Comparison of ENCODE assay signal across 8 mouse cellular contexts in the genomic region with DNA sequence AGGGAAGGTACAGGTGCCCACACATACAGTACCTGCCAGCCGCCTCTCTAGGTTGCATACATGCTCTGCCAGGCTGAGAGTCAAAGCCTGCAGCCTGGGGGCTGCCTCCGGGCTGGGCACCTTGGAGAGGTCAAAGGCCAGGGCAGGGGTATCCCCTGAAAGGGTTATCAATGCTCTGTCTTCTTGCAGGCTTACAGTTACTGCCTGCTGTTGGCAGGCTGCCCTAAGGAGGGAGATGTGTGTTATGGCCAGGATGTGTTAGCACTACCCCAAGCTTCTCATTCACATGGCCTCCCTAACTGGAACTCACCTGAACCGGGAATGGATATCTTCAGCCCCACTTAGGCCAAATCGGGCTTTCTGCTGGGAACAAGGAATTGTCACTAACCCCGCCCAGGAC. TPM values are rescaled to one million over a fixed set of nuclear protein-coding genes. Genes with fewer than 3 reads are reported as not detected.
DNase-seq lines count a peak whose midpoint lies in the region; ATAC-seq lines count a peak whose summit lies in the region.

No protein-coding gene starts in this region.

- peak overlapping the region; percentile 56 for H3K9ac ChIP-seq in kidney, embryonic 14.5 days (ENCODE audit: low read depth, low read length)
- H3K9ac ChIP-seq in midbrain, embryonic 15.5 days, result peak overlapping the region; percentile 83

- H3K9me3 ChIP-seq in forebrain, embryonic 10.5 days, result no peaks in the 10 kb centered on the region
- no peaks in the 10 kb centered on the region for H3K9me3 ChIP-seq in kidney, embryonic 14.5 days (ENCODE audit: control insufficient read depth, low read length)
- H3K9me3 ChIP-seq in midbrain, embryonic 15.5 days, result no peaks in the 10 kb centered on the region

- H3K27ac ChIP-seq in forebrain, embryonic 10.5 days, result peak overlapping the region; percentile 91
- no peak overlapping the region; the same call in 1 of the 2 replicates for H3K27ac ChIP-seq in kidney, embryonic 14.5 days (ENCODE audit: low read depth, low read length)
- H3K27ac ChIP-seq in midbrain, embryonic 15.5 days, result peak overlapping the region; percentile 97

- H3K4me1 ChIP-seq in forebrain, embryonic 10.5 days, result peaks cover 28% of the 10 kb centered on the region
- no peaks in the 10 kb centered on the region; the same call in none of the 2 replicates for H3K4me1 ChIP-seq in kidney, embryonic 14.5 days (ENCODE audit: control insufficient read depth, insufficient read depth, low read length)
- H3K4me1 ChIP-seq in midbrain, embryonic 15.5 days, result peaks cover 26% of the 10 kb centered on the region

- WGBS in forebrain, embryonic 10.5 days, result 32% methylated on average over 5 of the region's 5 CpGs
- 31% methylated on average over 5 of the region's 5 CpGs for WGBS in kidney, embryonic 14.5 days
- 27% methylated on average over 5 of the region's 5 CpGs for WGBS in midbrain, embryonic 15.5 days

- peaks cover 6% of the 10 kb centered on the region for H3K36me3 ChIP-seq in forebrain, embryonic 10.5 days (replicated peaks)
- no peaks in the 10 kb centered on the region; the same call in 1 of the 2 replicates for H3K36me3 ChIP-seq in kidney, embryonic 14.5 days (ENCODE audit: control insufficient read depth, insufficient read depth, low read length)
- H3K36me3 ChIP-seq in midbrain, embryonic 15.5 days (replicated peaks), result peaks cover 6% of the 10 kb centered on the region

- no peaks in the 10 kb centered on the region for H3K27me3 ChIP-seq in forebrain, embryonic 10.5 days (ENCODE audit: poor library complexity, severe bottlenecking)
- H3K27me3 ChIP-seq in kidney, embryonic 14.5 days (ENCODE audit: control insufficient read depth, insufficient read depth, low read length), result no peaks in the 10 kb centered on the region
- H3K27me3 ChIP-seq in midbrain, embryonic 15.5 days (replicated peaks), result no peaks in the 10 kb centered on the region

- peak; percentile 24 to 35 for DNase-seq in left cerebral cortex, adult 18-20 months (ENCODE audit: low spot score in 2 of 2)
- no peak for DNase-seq in left cerebral cortex, adult 9 months (ENCODE audit: low spot score in 2 of 2)
- DNase-seq in MEL-GATA-1-ER (ENCODE audit: extremely low read depth, low read depth), result peak; percentile 23
- no peak for DNase-seq in forebrain, embryonic 10.5 days (ENCODE audit: extremely low spot score, low spot score)
- no peak for DNase-seq in urinary bladder, postnatal 4 days (ENCODE audit: low spot score in 2 of 2)

- peak overlapping the region; percentile 63 for H3K4me2 ChIP-seq in kidney, embryonic 14.5 days (replicated peaks; ENCODE audit: low read depth, low read length)
- H3K4me2 ChIP-seq in midbrain, embryonic 15.5 days, result peak overlapping the region; percentile 89

- H3K4me3 ChIP-seq in forebrain, embryonic 10.5 days, result peak overlapping the region; percentile 83
- peak overlapping the region; percentile 57 for H3K4me3 ChIP-seq in kidney, embryonic 14.5 days (ENCODE audit: low read length)
- peak overlapping the region; percentile 90 for H3K4me3 ChIP-seq in midbrain, embryonic 15.5 days

- ATAC-seq in kidney, embryonic 14.5 days (ENCODE audit: low FRiP score, low TSS enrichment), result no peak
- ATAC-seq in midbrain, embryonic 15.5 days (replicated peaks), result peak; percentile 21
- ATAC-seq in granulocyte monocyte progenitor cell, adult 5-6 weeks (replicated peaks; ENCODE audit: poor library complexity, severe bottlenecking), result no peak

RNA-seq across cellular contexts. Expression of a gene that starts 0.8 kb away (rescaled TPM):
- 10 to 100 TPM; 64.5 to 69.1 TPM for total RNA-seq in left cerebral cortex, adult 18-20 months (2021)
- 12.4 and 15.5 TPM in 2 replicates for polyA plus RNA-seq in forebrain, embryonic 10.5 days (2016; fragmentation: Nextera tagmentation; extraction: Ambion mirVana)
- 23.5 and 23.9 TPM in 2 replicates for polyA plus RNA-seq in kidney, embryonic 14.5 days (2014; fragmentation: Nextera tagmentation; extraction: Ambion mirVana)
- 119 and 128 TPM in 2 replicates for polyA plus RNA-seq in midbrain, embryonic 15.5 days (2015; fragmentation: Nextera tagmentation; extraction: Ambion mirVana)
- total RNA-seq in granulocyte monocyte progenitor cell, adult 5-6 weeks (2014; fragmentation: Nextera tagmentation), result 29.1 and 39.4 TPM in 2 replicates
- 20.2 and 32.5 TPM in 2 replicates for total RNA-seq in granulocyte monocyte progenitor cell, adult 5-6 weeks (2017)

RNA-seq across cellular contexts. Expression of a gene that starts 3.5 kb away (rescaled TPM):
- 1 to 10 TPM in 1 of 2 experiments, not detected in 1; 1.5 TPM for total RNA-seq in left cerebral cortex, adult 18-20 months (2021)
- 0.57 TPM in 2 replicates for polyA plus RNA-seq in forebrain, embryonic 10.5 days (2016; fragmentation: Nextera tagmentation; extraction: Ambion mirVana)
- 0.57 and 1.2 TPM in 2 replicates for polyA plus RNA-seq in kidney, embryonic 14.5 days (2014; fragmentation: Nextera tagmentation; extraction: Ambion mirVana)
- 3.3 and 3.9 TPM in 2 replicates for polyA plus RNA-seq in midbrain, embryonic 15.5 days (2015; fragmentation: Nextera tagmentation; extraction: Ambion mirVana)
- total RNA-seq in granulocyte monocyte progenitor cell, adult 5-6 weeks (2014; fragmentation: Nextera tagmentation), result not detected in 2 replicates
- total RNA-seq in granulocyte monocyte progenitor cell, adult 5-6 weeks (2017), result 1.4 TPM in 1 of 2 replicates, not detected in the other

RNA-seq across cellular contexts. Expression of a gene that starts 9.7 kb away (rescaled TPM):
- 1,000 to 10,000 TPM; 2,769 to 3,095 TPM for total RNA-seq in left cerebral cortex, adult 18-20 months (2021)
- polyA plus RNA-seq in forebrain, embryonic 10.5 days (2016; fragmentation: Nextera tagmentation; extraction: Ambion mirVana), result 0.31 TPM in 1 of 2 replicates, not detected in the other
- 1.1 and 1.5 TPM in 2 replicates for polyA plus RNA-seq in kidney, embryonic 14.5 days (2014; fragmentation: Nextera tagmentation; extraction: Ambion mirVana)
- 822 and 843 TPM in 2 replicates for polyA plus RNA-seq in midbrain, embryonic 15.5 days (2015; fragmentation: Nextera tagmentation; extraction: Ambion mirVana)
- 3.5 and 4.2 TPM in 2 replicates for total RNA-seq in granulocyte monocyte progenitor cell, adult 5-6 weeks (2014; fragmentation: Nextera tagmentation)
- 0.93 TPM in 1 of 2 replicates, not detected in the other for total RNA-seq in granulocyte monocyte progenitor cell, adult 5-6 weeks (2017)

RNA-seq across cellular contexts. Expression of a gene that starts 31.6 kb away (rescaled TPM):
- total RNA-seq in left cerebral cortex, adult 18-20 months (2021), result 100 to 1,000 TPM; 155 to 165 TPM
- 8.8 and 9.0 TPM in 2 replicates for polyA plus RNA-seq in forebrain, embryonic 10.5 days (2016; fragmentation: Nextera tagmentation; extraction: Ambion mirVana)
- polyA plus RNA-seq in kidney, embryonic 14.5 days (2014; fragmentation: Nextera tagmentation; extraction: Ambion mirVana), result 8.1 and 11.2 TPM in 2 replicates
- polyA plus RNA-seq in midbrain, embryonic 15.5 days (2015; fragmentation: Nextera tagmentation; extraction: Ambion mirVana), result 16.4 and 17.6 TPM in 2 replicates
- total RNA-seq in granulocyte monocyte progenitor cell, adult 5-6 weeks (2014; fragmentation: Nextera tagmentation), result 54.8 and 56.4 TPM in 2 replicates
- total RNA-seq in granulocyte monocyte progenitor cell, adult 5-6 weeks (2017), result 21.0 and 23.1 TPM in 2 replicates

RNA-seq across cellular contexts. Expression of a gene that starts 33.6 kb away (rescaled TPM):
- not detected for total RNA-seq in left cerebral cortex, adult 18-20 months (2021)
- polyA plus RNA-seq in forebrain, embryonic 10.5 days (2016; fragmentation: Nextera tagmentation; extraction: Ambion mirVana), result not detected in 2 replicates
- polyA plus RNA-seq in kidney, embryonic 14.5 days (2014; fragmentation: Nextera tagmentation; extraction: Ambion mirVana), result not detected in 2 replicates
- polyA plus RNA-seq in midbrain, embryonic 15.5 days (2015; fragmentation: Nextera tagmentation; extraction: Ambion mirVana), result not detected in 2 replicates
- not detected in 2 replicates for total RNA-seq in granulocyte monocyte progenitor cell, adult 5-6 weeks (2014; fragmentation: Nextera tagmentation)
- not detected in 2 replicates for total RNA-seq in granulocyte monocyte progenitor cell, adult 5-6 weeks (2017)

Comparison
In these comparisons a context has a peak if more than half of its experiments do, and no peak if none do; other contexts are left out.
1. DNase-seq: peak in left cerebral cortex, adult 18-20 months (2 of 2) and MEL-GATA-1-ER (single experiment); none in left cerebral cortex, adult 9 months (0 of 2), forebrain, embryonic 10.5 days (single experiment) and urinary bladder, postnatal 4 days (0 of 2).
2. RNA of a gene that starts 9.7 kb away (polyA plus RNA-seq): 822 to 843 TPM in midbrain, embryonic 15.5 days; 1.1 to 1.5 TPM in kidney, embryonic 14.5 days and 0.31 TPM in forebrain, embryonic 10.5 days; every median in the first group is over 100 times any median in the second.
3. Peak in every context shown above with its lines, with median percentiles within 50 percentile points of each other: H3K4me3 ChIP-seq.